Mouse (Mus musculus): ENCODE data around the gene Slc6a4.
"Not testable (repeated sequence)": the region's sequence is repeated elsewhere in the genome, so short reads cannot be mapped to it uniquely, and the experiment has no call there.

Gene Slc6a4

GRCm38 (mm10) chr11:77021749-77022396 is 23.5 kb downstream of the Slc6a4 start:
- DNase-seq = no peak

DNA sequence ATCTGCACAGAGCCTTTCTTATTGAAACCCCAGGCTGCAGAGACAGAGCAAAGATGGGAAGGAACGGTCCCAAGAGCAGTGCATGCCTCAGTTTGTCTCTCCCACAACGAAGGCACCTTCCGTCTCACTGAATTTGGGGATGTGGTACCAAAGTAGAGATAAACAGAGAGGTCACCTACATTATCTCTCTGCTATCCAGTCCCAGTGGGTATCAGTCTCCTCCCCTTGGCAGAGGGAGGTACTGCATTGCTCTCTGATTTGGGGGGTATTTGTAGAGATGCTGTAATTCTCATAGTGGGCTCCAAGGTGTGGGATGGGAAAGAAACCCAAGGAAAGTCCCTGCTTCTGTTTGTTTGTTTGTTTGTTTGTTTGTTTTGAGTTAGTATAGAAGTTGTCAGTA is 28.2 kb downstream of the Slc6a4 start:
- DNase-seq = no peak

DNA sequence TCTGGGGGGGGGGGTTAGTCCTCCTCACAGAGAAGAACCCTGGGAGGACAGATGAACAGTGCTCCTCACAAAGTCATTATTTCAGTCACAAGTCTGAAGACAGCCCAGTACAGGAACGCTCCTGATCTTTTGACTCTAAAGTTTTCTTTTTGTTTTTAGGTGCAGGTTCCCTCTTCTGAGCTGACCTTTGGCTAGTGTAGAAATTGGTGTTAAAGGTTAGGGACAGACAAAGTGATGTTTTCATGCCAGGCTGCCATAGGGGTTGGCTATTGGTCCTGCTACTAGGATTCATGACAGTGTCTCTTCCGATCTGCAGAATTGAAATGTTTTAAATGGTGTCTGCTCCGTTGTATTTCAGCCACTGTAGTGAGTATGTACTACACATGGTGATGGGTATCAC is 29.8 kb downstream of the Slc6a4 start:
- no peak for DNase-seq

- DNase-seq = no peak
Measured at GRCm38 (mm10) chr11:77031151-77031934, 32.9 kb downstream of the Slc6a4 start.

- no peak for DNase-seq
Measured at GRCm38 (mm10) chr11:77041891-77042290, 43.5 kb downstream of the Slc6a4 start.

DNA sequence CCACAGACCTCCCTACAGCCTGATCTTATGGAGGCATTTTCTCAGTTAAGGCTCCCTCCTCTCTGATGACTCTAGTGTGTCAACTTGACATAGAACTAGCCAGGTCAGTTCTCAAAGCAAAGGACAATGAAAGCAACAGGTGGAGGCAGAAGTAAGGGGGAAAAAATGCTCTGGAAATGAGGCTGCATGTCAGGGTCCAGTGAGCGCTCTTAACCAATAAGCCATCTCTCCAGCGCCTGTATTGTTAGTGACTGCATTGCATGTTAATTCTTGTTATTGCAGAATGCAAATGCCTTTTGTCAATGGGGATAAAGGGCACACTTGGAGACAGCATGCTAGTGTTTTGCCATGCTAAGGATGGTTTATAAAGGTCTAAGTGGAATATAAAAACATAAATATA is 44.4 kb downstream of the Slc6a4 start:
- DNase-seq = no peak

GRCm38 (mm10) chr11:77061951-77062350 is 63.5 kb downstream of the Slc6a4 start:
- DNase-seq = no peak

GRCm38 (mm10) chr11:77063406-77063805 is 65.0 kb downstream of the Slc6a4 start:
- DNase-seq = no peak

DNA sequence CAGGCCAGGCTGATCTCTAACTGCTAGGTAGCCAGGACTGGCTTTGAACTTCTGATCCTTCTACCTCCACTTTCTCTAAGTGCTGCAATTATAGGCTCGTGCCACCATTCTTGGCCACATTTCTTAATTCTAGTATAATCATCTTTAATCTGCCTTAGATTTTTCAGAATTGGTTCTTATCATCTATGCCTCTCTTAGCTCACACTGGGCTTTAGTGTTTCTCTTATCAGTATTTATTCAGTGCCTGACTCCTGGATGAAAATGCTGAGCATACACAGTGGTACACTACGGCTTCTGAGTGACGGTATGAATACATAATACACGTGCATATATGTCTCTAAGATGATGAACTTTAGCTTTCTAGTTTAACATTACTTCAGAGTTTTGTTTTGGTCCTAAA is 70.4 kb downstream of the Slc6a4 start:
- no peak for DNase-seq

- DNase-seq = no peak
Measured at GRCm38 (mm10) chr11:77070721-77071120, 72.3 kb downstream of the Slc6a4 start.

GRCm38 (mm10) chr11:77077331-77077730 is 78.9 kb downstream of the Slc6a4 start:
- DNase-seq = not testable (repeated sequence)

- peak; percentile 18 to 31 for DNase-seq
Measured at GRCm38 (mm10) chr11:77077792-77078191, 79.4 kb downstream of the Slc6a4 start.

- DNase-seq = peak; percentile 86 to 89
Measured at GRCm38 (mm10) chr11:77078273-77079134, 80.1 kb downstream of the Slc6a4 start, which contains the start of gene Nsrp1. Gene Nsrp1, minus strand, starts transcription at chr11:77078435.

DNA sequence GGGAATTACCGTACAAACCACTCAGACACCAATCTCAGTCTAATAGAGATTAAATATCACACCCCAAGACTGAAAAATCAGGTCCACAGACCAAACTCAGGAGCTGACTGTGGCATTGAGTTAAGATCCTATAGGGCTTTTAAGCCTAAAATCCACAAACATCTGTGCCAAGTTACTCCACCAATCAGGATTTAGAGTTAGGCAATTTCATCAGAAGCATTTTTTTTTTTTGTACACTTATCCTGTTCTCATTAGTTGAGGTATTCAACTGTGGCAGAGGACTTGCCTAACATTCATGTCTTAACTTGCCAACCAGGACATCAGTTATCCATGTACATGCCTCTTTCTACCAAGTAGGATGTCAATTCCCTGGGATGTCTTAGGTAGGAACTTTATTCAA is 81.0 kb downstream of the Slc6a4 start:
- no peak for DNase-seq
